Mouse (Mus musculus): ENCODE measurements around the gene Gpatch2. TPM values are rescaled to one million over a fixed set of nuclear protein-coding genes. Genes with fewer than 3 reads are reported as not detected.

Gpatch2 gene
- polyA plus RNA-seq, 1 experiment from 2014 or later = 14.7 TPM

DNA sequence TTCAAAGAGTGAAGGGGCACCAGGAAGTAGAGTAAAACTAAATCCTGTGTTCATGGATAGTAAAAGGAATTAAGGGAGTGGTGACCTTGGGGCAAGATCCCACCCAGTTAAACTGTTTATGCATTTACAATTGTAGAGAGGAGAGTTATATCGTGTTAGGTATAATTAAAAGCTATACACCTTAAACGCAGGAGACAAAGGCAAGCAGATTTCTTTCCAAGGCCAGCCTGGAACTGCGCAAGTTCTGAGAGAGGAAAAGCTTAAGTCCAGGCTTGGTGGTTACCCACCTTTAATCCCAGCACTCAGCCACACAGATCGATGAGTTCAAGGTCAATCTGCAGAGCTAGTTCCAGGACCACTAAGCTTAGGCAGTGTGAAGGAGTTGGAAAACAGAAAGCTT, 4.6 kb upstream of the Gpatch2 start:
- 79% methylated on average over 4 of the region's 4 CpGs for WGBS
- Histone ChIP-seq H3K4me3 (ENCODE audit: control insufficient read depth in 1 of 2, insufficient read depth in 1 of 2, low read depth in 1 of 2, low read length in 2 of 2) (no peak overlapping the region), H3K4me1 (ENCODE audit: control insufficient read depth in 2 of 2, insufficient read depth in 2 of 2, low read length in 2 of 2) (peaks cover 0 to 2% of the 10 kb centered on the region in 2 experiments; a peak in 1 of 4 replicates), H3K4me2 (ENCODE audit: low read length) (no peak overlapping the region), H3K27ac (replicated peaks in 1 of 2; ENCODE audit: control insufficient read depth in 1 of 2, insufficient read depth in 1 of 2, low read depth in 2 of 2, low read length in 2 of 2) (no peak overlapping the region), H3K9ac (ENCODE audit: low read length) (no peak overlapping the region), H3K9me3 (ENCODE audit: control insufficient read depth, low read length) (no peaks in the 10 kb centered on the region), H3K36me3 (ENCODE audit: control insufficient read depth, insufficient read depth, low read length) (no peaks in the 10 kb centered on the region), H3K27me3 (ENCODE audit: control insufficient read depth, insufficient read depth, low read length) (no peaks in the 10 kb centered on the region)
- no peak for ATAC-seq (ENCODE audit: insufficient number of reproducible peaks, insufficient read depth, low FRiP score, low read depth)

DNA sequence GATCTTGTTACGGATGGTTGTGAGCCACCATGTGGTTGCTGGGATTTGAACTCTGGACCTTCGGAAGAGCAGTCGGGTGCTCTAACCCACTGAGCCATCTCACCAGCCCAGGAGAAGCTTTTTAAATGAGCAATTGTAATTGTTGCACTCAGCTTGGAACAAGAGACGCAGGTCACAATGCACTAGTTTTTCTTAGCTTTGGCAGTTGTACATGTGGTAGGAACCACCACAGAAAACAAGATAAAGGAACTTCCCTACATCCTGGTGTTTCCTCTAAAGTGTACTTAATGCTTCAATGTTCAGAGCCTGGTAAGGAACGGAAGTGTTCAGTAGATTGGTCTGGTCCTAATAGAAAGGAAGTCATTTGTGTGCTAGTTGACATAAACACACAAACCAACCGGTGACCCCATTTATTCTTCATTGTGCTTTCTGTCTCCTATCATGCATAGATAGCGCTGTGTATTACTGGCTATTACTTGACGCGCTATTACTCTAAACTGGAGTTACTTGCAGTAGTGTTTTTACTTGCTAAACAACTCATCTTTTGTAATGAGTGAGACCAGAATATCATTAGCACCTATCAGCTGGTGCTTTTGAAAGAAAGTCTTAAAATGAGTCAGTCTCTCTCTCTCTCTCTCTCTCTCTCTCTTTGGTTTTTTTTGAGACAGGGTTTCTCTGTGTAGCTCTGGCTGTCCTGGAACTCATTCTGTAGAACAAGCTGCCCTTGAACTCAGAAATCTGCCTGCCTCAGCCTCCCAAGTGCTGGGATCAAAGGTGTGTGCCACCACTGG, 1.5 kb downstream of the Gpatch2 start:
- Histone ChIP-seq H3K4me1 (ENCODE audit: control insufficient read depth in 2 of 2, insufficient read depth in 2 of 2, low read length in 2 of 2) (peaks cover 0 to 7% of the 10 kb centered on the region in 2 experiments; a peak in 2 of 4 replicates), H3K27me3 (ENCODE audit: control insufficient read depth, insufficient read depth, low read length) (no peaks in the 10 kb centered on the region), H3K27ac (replicated peaks in 1 of 2; ENCODE audit: control insufficient read depth in 1 of 2, insufficient read depth in 1 of 2, low read depth in 2 of 2, low read length in 2 of 2) (no peak overlapping the region), H3K9ac (ENCODE audit: low read length) (no peak overlapping the region), H3K36me3 (ENCODE audit: control insufficient read depth, insufficient read depth, low read length) (no peaks in the 10 kb centered on the region), H3K4me2 (ENCODE audit: low read length) (no peak overlapping the region), H3K9me3 (ENCODE audit: control insufficient read depth, low read length) (no peaks in the 10 kb centered on the region), H3K4me3 (ENCODE audit: control insufficient read depth in 1 of 2, insufficient read depth in 1 of 2, low read depth in 1 of 2, low read length in 2 of 2) (no peak overlapping the region)
- 83% methylated on average over 9 of the region's 9 CpGs for WGBS
- no peak for ATAC-seq (ENCODE audit: insufficient number of reproducible peaks, insufficient read depth, low FRiP score, low read depth)

GRCm38 (mm10) chr1:187220756-187221155, 5.4 kb downstream of the Gpatch2 start:
- H3K4me2 ChIP-seq (ENCODE audit: low read length) = no peak overlapping the region
- no peak overlapping the region for H3K9ac ChIP-seq (ENCODE audit: low read length)
- H3K27me3 ChIP-seq (ENCODE audit: control insufficient read depth, insufficient read depth, low read length) = no peaks in the 10 kb centered on the region
- no peaks in the 10 kb centered on the region for H3K9me3 ChIP-seq (ENCODE audit: control insufficient read depth, low read length)
- 77% methylated on average over 6 of the region's 6 CpGs for WGBS
- ATAC-seq (ENCODE audit: insufficient number of reproducible peaks, insufficient read depth, low FRiP score, low read depth) = no peak
- H3K4me3 ChIP-seq (ENCODE audit: control insufficient read depth in 1 of 2, insufficient read depth in 1 of 2, low read depth in 1 of 2, low read length in 2 of 2) = no peak overlapping the region
- peaks cover under 1 to 5% of the 10 kb centered on the region in 2 experiments; a peak in 2 of 4 replicates for H3K4me1 ChIP-seq (ENCODE audit: control insufficient read depth in 2 of 2, insufficient read depth in 2 of 2, low read length in 2 of 2)
- peaks cover 4% of the 10 kb centered on the region; the same call in 1 of the 2 replicates for H3K36me3 ChIP-seq (ENCODE audit: control insufficient read depth, insufficient read depth, low read length)
- no peak overlapping the region for H3K27ac ChIP-seq (replicated peaks in 1 of 2; ENCODE audit: control insufficient read depth in 1 of 2, insufficient read depth in 1 of 2, low read depth in 2 of 2, low read length in 2 of 2)

DNA sequence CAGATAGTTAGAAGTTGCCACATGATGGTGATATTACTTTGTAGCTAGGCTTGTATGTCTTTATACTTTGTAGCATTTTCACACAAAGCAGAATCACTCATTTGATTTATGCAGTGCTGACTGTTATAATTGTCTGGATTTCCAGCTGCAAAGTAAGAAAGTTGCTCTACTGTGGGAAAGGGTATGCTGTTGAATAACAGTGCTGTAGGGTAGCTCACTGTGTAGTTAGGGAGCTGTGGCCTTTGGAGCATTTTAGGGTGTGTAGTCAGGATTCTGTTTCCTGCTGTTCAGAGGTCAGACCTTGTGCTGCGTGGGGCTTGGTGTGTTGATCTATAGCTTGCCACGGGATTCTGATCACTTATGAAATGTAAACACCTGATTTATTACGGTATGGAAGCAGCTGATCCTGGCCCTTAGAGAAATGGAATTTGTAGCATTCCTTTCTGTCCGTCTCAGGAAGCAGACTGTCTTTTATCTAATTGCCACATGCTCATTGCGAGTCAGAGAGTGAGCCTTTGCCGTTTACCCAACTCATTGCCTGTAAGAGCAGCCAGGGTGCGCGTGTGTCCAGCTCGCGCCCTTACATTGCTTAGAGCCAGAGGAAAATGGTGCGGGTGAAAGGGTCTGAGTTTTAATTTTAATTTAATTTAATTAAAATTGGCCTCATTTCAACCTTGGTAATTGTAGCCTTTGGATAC, 11.2 kb downstream of the Gpatch2 start:
- H3K9me3 ChIP-seq (ENCODE audit: control insufficient read depth, low read length) = no peaks in the 10 kb centered on the region
- peaks cover 4 to 22% of the 10 kb centered on the region in 2 experiments for H3K4me1 ChIP-seq (ENCODE audit: control insufficient read depth in 2 of 2, insufficient read depth in 2 of 2, low read length in 2 of 2)
- peaks cover 29% of the 10 kb centered on the region for H3K36me3 ChIP-seq (ENCODE audit: control insufficient read depth, insufficient read depth, low read length)
- no peak overlapping the region for H3K4me2 ChIP-seq (ENCODE audit: low read length)
- H3K4me3 ChIP-seq (ENCODE audit: control insufficient read depth in 1 of 2, insufficient read depth in 1 of 2, low read depth in 1 of 2, low read length in 2 of 2) = no peak overlapping the region
- H3K9ac ChIP-seq (ENCODE audit: low read length) = no peak overlapping the region
- H3K27ac ChIP-seq (replicated peaks in 1 of 2; ENCODE audit: control insufficient read depth in 1 of 2, insufficient read depth in 1 of 2, low read depth in 2 of 2, low read length in 2 of 2) = peak overlapping the region; percentile 15 to 74
- 31% methylated on average over 11 of the region's 11 CpGs for WGBS
- H3K27me3 ChIP-seq (ENCODE audit: control insufficient read depth, insufficient read depth, low read length) = no peaks in the 10 kb centered on the region
- ATAC-seq (ENCODE audit: insufficient number of reproducible peaks, insufficient read depth, low FRiP score, low read depth) = 0 out of 2 replicates have a peak, but pooled peaks have one; percentile 47

GRCm38 (mm10) chr1:187228414-187229146, 13.3 kb downstream of the Gpatch2 start:
- no peak overlapping the region for H3K9ac ChIP-seq (ENCODE audit: low read length)
- 77% methylated on average over 13 of the region's 13 CpGs for WGBS
- H3K4me3 ChIP-seq (ENCODE audit: control insufficient read depth in 1 of 2, insufficient read depth in 1 of 2, low read depth in 1 of 2, low read length in 2 of 2) = no peak overlapping the region
- peaks cover 4 to 22% of the 10 kb centered on the region in 2 experiments for H3K4me1 ChIP-seq (ENCODE audit: control insufficient read depth in 2 of 2, insufficient read depth in 2 of 2, low read length in 2 of 2)
- no peak for ATAC-seq (ENCODE audit: insufficient number of reproducible peaks, insufficient read depth, low FRiP score, low read depth)
- H3K4me2 ChIP-seq (ENCODE audit: low read length) = no peak overlapping the region
- H3K27ac ChIP-seq (replicated peaks in 1 of 2; ENCODE audit: control insufficient read depth in 1 of 2, insufficient read depth in 1 of 2, low read depth in 2 of 2, low read length in 2 of 2) = no peak overlapping the region
- no peaks in the 10 kb centered on the region for H3K9me3 ChIP-seq (ENCODE audit: control insufficient read depth, low read length)
- peaks cover 40% of the 10 kb centered on the region for H3K36me3 ChIP-seq (ENCODE audit: control insufficient read depth, insufficient read depth, low read length)
- H3K27me3 ChIP-seq (ENCODE audit: control insufficient read depth, insufficient read depth, low read length) = no peaks in the 10 kb centered on the region

- ATAC-seq (ENCODE audit: insufficient number of reproducible peaks, insufficient read depth, low FRiP score, low read depth) = no peak
- Histone ChIP-seq H3K36me3 (ENCODE audit: control insufficient read depth, insufficient read depth, low read length) (peaks cover 49% of the 10 kb centered on the region), H3K27me3 (ENCODE audit: control insufficient read depth, insufficient read depth, low read length) (no peaks in the 10 kb centered on the region), H3K4me1 (ENCODE audit: control insufficient read depth in 2 of 2, insufficient read depth in 2 of 2, low read length in 2 of 2) (peaks cover 4 to 22% of the 10 kb centered on the region in 2 experiments), H3K9ac (ENCODE audit: low read length) (no peak overlapping the region), H3K4me3 (ENCODE audit: control insufficient read depth in 1 of 2, insufficient read depth in 1 of 2, low read depth in 1 of 2, low read length in 2 of 2) (no peak overlapping the region), H3K9me3 (ENCODE audit: control insufficient read depth, low read length) (no peaks in the 10 kb centered on the region), H3K27ac (replicated peaks in 1 of 2; ENCODE audit: control insufficient read depth in 1 of 2, insufficient read depth in 1 of 2, low read depth in 2 of 2, low read length in 2 of 2) (no peak overlapping the region), H3K4me2 (ENCODE audit: low read length) (no peak overlapping the region)
- WGBS = 89% methylated on average over 5 of the region's 5 CpGs
Measured at GRCm38 (mm10) chr1:187230255-187230654, 14.9 kb downstream of the Gpatch2 start.

DNA sequence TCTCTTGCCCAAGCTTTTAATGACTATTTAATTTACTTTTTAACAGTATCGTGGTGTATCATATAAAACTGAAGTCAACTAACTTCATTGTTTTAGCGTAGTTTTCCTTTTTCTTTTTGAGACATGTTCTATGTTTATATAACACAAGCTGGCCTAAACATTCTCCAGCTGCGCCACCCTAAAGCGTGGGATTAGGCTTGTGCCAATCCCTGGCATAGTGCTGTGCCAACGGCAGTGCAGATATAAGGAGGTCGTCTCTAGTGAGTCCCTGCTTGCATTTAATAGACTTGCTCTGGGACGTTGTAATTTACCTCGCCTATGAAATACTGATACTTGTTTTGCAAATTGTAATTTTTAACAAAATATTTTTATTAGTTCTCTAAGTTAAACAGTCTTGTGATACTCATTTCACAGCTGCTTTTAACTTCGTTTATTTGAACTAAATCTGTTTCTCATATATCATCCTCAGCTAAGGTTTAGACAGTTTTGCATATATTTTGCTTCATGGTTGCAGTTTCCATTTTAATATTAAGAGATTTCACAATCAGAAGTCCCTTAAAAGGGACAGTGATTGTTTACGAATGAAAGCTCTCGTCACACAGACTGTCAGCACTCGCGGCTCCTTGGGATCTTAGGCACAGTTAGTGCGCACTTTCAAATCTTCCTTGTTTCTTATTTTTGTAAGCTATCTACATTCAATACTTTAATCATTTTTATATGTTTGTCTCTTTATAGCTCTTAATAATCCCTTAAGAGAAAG, 17.1 kb downstream of the Gpatch2 start:
- Histone ChIP-seq H3K36me3 (ENCODE audit: control insufficient read depth, insufficient read depth, low read length) (peaks cover 42% of the 10 kb centered on the region), H3K27me3 (ENCODE audit: control insufficient read depth, insufficient read depth, low read length) (no peaks in the 10 kb centered on the region), H3K4me3 (ENCODE audit: control insufficient read depth in 1 of 2, insufficient read depth in 1 of 2, low read depth in 1 of 2, low read length in 2 of 2) (no peak overlapping the region), H3K4me1 (ENCODE audit: control insufficient read depth in 2 of 2, insufficient read depth in 2 of 2, low read length in 2 of 2) (peaks cover 3 to 22% of the 10 kb centered on the region in 2 experiments), H3K9ac (ENCODE audit: low read length) (no peak overlapping the region), H3K4me2 (ENCODE audit: low read length) (no peak overlapping the region), H3K9me3 (ENCODE audit: control insufficient read depth, low read length) (no peaks in the 10 kb centered on the region), H3K27ac (replicated peaks in 1 of 2; ENCODE audit: control insufficient read depth in 1 of 2, insufficient read depth in 1 of 2, low read depth in 2 of 2, low read length in 2 of 2) (no peak overlapping the region)
- ATAC-seq (ENCODE audit: insufficient number of reproducible peaks, insufficient read depth, low FRiP score, low read depth) = no peak
- 89% methylated on average over 14 of the region's 14 CpGs for WGBS
